Mouse (Mus musculus) embryonic fibroblast, embryonic 13.5 days (primary cell): ENCODE measurements at regions not wholly inside any gene's neighbourhood (a gene's known extent, or its start where the extent isn't known, plus 50 kb on each side); places are given as distances from the start of the nearest gene placed in this dataset.

ENCODE experiments used
- H3K27ac ChIP-seq: 2 replicates; pipeline ENCODE4 v1.5.1; 2012; ENCODE audit warnings: low read length, control low read depth, inconsistent platforms; ENCODE audit not compliant: insufficient read depth
- H3K4me1 ChIP-seq: 2 replicates; pipeline ENCODE4 v1.6.1; 2011; ENCODE audit warnings: low read length; ENCODE audit not compliant: control insufficient read depth, insufficient read depth
- H3K4me3 ChIP-seq: 2 replicates; pipeline ENCODE4 v1.5.1; 2011; ENCODE audit warnings: mild to moderate bottlenecking, control low read depth, low read length; ENCODE audit not compliant: insufficient read depth
- CTCF ChIP-seq: IDR thresholded peaks from 2 replicates; pipeline ENCODE4 v1.5.1; 2011; ENCODE audit warnings: mild to moderate bottlenecking, control low read depth, low read length, moderate library complexity, borderline replicate concordance; ENCODE audit not compliant: insufficient read depth
- POLR2A ChIP-seq: IDR thresholded peaks from 2 replicates; pipeline ENCODE4 v1.6.1; 2011; ENCODE audit warnings: low read depth, mild to moderate bottlenecking, control low read depth, low read length, moderate library complexity

DNA sequence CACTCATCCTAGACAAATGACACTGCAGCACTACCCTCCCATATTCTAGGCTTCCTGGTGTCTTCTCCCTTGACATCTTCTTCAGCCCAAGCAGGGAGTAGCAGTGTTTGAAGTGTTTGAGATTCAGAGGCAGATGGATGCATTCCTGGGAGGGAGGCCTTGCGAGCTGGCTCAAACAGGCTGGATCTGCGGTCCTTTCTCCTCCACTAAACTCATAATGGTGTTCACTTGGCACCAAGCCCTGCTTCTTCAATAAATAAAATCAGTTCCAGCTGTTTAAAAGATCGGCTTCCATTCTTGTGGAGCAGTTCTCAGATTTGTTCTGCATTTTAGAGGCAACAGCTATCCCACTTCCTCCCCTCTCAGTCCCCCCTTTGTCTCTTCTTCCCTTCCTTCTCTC is 79.3 kb upstream of the Paqr3 start:
- TF ChIP-seq POLR2A, result no peak
- no peak for TF ChIP-seq CTCF
- H3K4me1 ChIP-seq, result 0 out of 2 replicates have a peak, but pooled peaks cover 3% of the 10 kb centered on the region
- no peak overlapping the region for H3K27ac ChIP-seq
- H3K4me3 ChIP-seq, result no peak overlapping the region

DNA sequence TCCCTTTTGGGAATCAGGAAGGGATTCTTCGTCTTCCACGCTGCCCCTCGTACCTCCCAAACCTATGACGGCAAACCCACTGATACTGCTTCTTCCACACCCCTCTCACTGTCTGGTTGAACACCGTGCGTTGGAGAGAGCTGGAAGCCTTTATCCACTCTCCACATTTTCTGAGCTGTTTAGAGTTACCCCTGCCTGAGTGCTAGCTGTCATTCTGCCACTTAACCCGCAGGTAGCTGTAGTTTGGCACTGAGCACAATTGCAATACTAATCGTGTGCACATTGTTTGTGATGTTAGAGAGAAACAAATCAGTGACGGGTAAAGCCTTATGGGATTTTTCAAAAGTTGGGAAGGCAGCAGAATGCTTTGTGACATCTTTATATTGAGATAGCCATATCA is 73.1 kb upstream of the Paqr3 start:
- TF ChIP-seq POLR2A (no peak), CTCF (no peak)
- no peak overlapping the region for H3K27ac ChIP-seq
- no peaks in the 10 kb centered on the region for H3K4me1 ChIP-seq
- H3K4me3 ChIP-seq, result no peak overlapping the region

DNA sequence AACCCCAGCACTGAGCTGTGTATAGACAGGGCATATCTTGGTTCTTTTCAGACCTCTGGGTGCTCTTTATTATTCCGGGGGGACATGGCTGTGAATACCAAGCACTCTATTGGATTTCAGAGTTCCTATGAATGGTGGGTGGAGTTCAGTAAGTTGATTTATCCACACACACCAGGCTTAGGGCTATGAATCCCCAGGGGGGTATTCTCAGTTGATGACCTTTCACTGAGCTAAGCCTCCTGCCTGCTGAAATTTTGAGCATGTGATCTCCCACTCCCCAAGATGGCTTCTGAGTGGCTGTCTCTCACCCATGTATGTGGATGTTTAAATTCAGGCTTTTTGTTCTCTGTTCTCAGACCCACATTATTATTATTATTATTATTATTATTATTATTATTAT is 69.9 kb upstream of the Paqr3 start:
- no peak overlapping the region for H3K27ac ChIP-seq
- no peak overlapping the region for H3K4me3 ChIP-seq
- peaks cover 7% of the 10 kb centered on the region for H3K4me1 ChIP-seq
- TF ChIP-seq POLR2A (no peak), CTCF (no peak)

DNA sequence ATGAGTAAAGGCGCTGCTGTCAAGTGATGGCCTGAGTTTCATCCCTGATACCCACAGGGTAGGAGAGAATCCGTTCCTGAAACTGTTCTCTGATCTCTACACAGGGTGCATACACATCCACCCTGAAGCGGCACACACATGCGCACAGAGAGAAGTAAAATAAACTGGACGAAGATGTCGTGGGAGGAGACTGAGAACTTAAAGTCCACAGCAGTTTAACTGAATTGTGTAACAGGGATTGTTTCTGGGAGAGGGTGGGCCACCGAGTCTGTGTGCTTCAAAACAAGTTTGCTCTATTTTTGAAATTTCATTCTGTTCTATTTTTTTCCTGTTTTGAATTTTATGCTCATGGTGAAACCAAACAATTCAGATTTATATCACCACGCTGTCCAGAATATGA is 63.0 kb upstream of the Paqr3 start:
- no peak overlapping the region for H3K4me3 ChIP-seq
- TF ChIP-seq POLR2A (no peak), CTCF (no peak)
- no peak overlapping the region for H3K27ac ChIP-seq
- H3K4me1 ChIP-seq, result peaks cover 7% of the 10 kb centered on the region

DNA sequence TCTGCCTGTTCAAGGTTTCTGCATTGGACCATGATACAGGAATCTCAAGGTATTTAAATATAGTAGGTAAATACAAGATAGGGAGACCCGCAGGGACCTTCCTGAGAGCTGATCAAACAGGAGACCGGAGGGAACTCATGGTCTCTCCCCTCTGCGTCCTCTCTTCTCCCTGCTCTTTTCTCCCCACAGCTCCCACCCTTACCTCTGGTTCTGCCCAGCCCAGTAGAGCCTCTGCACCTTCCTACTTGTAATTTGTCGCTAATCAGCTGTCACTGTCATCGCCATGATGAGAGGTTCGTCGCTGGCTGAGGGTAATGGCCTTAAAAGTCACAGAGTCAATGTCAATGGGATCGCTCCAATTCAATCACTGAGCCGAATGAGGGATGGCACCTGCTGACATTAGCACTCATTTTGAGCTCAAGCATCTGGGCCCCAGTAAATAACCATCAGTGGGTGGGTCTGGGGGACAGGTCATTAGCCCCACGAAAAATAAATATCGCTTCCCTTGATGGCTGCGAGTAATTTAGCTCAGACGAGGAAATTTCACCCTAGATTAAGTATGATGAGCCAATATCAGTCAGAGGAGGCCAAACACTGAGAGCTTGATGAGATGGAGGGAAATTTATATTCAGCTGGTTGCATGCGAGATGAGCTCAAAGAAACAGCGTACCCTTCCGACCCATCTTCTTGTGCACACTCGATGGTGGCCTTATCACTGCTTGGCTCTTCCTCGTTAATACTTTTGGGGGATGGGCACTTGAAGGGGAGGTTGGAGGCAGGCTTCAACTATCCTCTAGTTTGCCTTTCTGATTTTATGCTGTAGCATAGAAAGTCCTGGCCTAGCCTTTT is 56.2 kb upstream of the Paqr3 start:
- H3K4me3 ChIP-seq, result no peak overlapping the region
- H3K4me1 ChIP-seq, result no peaks in the 10 kb centered on the region
- H3K27ac ChIP-seq, result no peak overlapping the region
- TF ChIP-seq CTCF, result no peak
- TF ChIP-seq POLR2A, result no peak

DNA sequence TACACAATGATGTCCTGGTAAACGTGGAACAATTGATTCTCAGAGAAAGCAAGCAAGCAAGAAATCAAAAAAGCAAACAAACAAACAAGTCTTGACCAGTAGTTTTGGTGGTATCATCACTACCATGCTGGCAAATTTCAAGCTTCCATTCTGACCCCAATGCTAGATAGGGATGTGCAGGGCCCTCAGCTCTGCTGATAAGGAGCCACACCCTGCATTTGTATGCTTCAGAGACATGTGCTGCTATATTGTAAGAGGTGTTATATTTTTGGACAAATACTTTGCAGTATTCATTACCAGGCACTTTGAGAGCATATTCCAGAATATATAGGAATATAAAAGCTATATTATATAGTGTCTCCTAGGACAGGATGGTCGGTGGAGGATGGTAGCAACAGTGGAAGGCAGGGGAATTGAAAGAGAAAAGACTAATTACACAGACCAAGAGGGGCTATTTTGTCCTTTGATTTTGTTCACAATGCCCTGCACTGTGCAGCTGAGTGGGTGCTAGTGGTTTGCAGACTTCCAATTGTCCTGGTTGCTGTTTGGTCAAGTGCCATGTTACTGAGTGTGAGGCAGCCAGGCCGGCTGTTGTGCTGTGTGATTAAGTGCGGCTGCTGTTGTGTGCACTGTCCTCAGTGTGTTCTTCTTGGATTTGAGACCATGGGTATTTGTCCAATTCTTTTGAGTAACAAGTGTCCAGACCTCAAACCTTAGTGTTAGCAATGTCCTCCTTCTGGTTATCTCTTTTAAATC is 54.9 kb upstream of the Paqr3 start:
- no peak overlapping the region for H3K4me3 ChIP-seq
- H3K4me1 ChIP-seq, result no peaks in the 10 kb centered on the region
- TF ChIP-seq POLR2A (no peak), CTCF (no peak)
- H3K27ac ChIP-seq, result no peak overlapping the region
